Mouse (Mus musculus) heart, embryonic 16.5 days (tissue): ENCODE measurements around the gene Olfr522. TPM values are rescaled to one million over a fixed set of nuclear protein-coding genes. Genes with fewer than 3 reads are reported as not detected.

Source experiments
- ATAC-seq: fragments of 200-750 bp; cut with Nextera tagmentation; replicated peaks from 2 replicates; pipeline ENCODE4 v1.8.0; 2017; ENCODE audit warnings: moderate number of reproducible peaks; ENCODE audit not compliant: insufficient read depth, low FRiP score; ENCODE audit errors: extremely low read depth
- H3K27ac ChIP-seq: fragments of 300-500 bp; sonication (generic); 2 replicates; pipeline ENCODE4 v1.5.1; 2014; ENCODE audit warnings: mild to moderate bottlenecking, low read length, control low read depth, moderate library complexity
- H3K27me3 ChIP-seq: fragments of 300-500 bp; sonication (generic); 2 replicates; pipeline ENCODE4 v1.6.1; 2014; ENCODE audit warnings: low read length, mixed read lengths; ENCODE audit not compliant: control insufficient read depth, insufficient read depth
- H3K36me3 ChIP-seq: fragments of 300-500 bp; sonication (generic); 2 replicates; pipeline ENCODE4 v1.6.1; 2014; ENCODE audit not compliant: control insufficient read depth, insufficient read depth
- H3K4me1 ChIP-seq: fragments of 300-500 bp; sonication (generic); 2 replicates; pipeline ENCODE4 v1.6.1; 2014; ENCODE audit warnings: low read length, mixed read lengths; ENCODE audit not compliant: control insufficient read depth, insufficient read depth
- H3K4me2 ChIP-seq: fragments of 300-500 bp; sonication (generic); 2 replicates; pipeline ENCODE4 v1.6.1; 2014; ENCODE audit warnings: low read depth, mild to moderate bottlenecking, control low read depth, low read length
- H3K4me3 ChIP-seq: fragments of 300-500 bp; sonication (generic); 2 replicates; pipeline ENCODE4 v1.5.1; 2014; ENCODE audit warnings: mild to moderate bottlenecking, control low read depth, low read length
- H3K9ac ChIP-seq: fragments of 300-500 bp; sonication (generic); 2 replicates; pipeline ENCODE4 v1.6.1; 2014; ENCODE audit warnings: low read length, control low read depth
- H3K9me3 ChIP-seq: fragments of 300-500 bp; sonication (generic); replicated peaks from 2 replicates; pipeline ENCODE4 v1.6.1; 2016; ENCODE audit warnings: low read length; ENCODE audit not compliant: control insufficient read depth
- WGBS: fragments of 180-500 bp; shearing (Covaris S2); extraction: QIAGEN DNeasy Blood & Tissue Kit; methylation state at CpG from one replicate; pipeline ENCODE4 v1.1.7; 2014; 5-methylcytosine and 5-hydroxymethylcytosine counted together
- polyA plus RNA-seq: library from polyadenylated mRNA; unstranded; fragments of >200 nt; fragmentation: Nextera tagmentation; extraction: Ambion mirVana; gene quantifications from 2 replicates; pipeline ENCODE4 v1.2.1, GENCODE M21; 2015

The Olfr522 gene
- polyA plus RNA-seq, 1 experiment from 2014 or later, result not detected

GRCm38 (mm10) chr7:140179176-140179575 lies 14.6 kb upstream of the Olfr522 start:
- no peaks in the 10 kb centered on the region for H3K27me3 ChIP-seq
- no peaks in the 10 kb centered on the region for H3K9me3 ChIP-seq
- H3K36me3 ChIP-seq, result no peaks in the 10 kb centered on the region
- H3K27ac ChIP-seq, result no peak overlapping the region
- H3K4me1 ChIP-seq, result no peaks in the 10 kb centered on the region
- no peak overlapping the region for H3K9ac ChIP-seq
- no peak overlapping the region for H3K4me3 ChIP-seq
- ATAC-seq, result no peak
- WGBS, result 89% methylated on average over 2 of the region's 2 CpGs
- H3K4me2 ChIP-seq, result no peak overlapping the region

- H3K4me2 ChIP-seq, result no peak within 1 kb of the TSS
- no peak within 1 kb of the TSS for H3K9ac ChIP-seq
- H3K27ac ChIP-seq, result no peak within 1 kb of the TSS
- no peaks in the 10 kb centered on the region for H3K27me3 ChIP-seq
- no peaks in the 10 kb centered on the region for H3K4me1 ChIP-seq
- H3K4me3 ChIP-seq, result no peak within 1 kb of the TSS
- ATAC-seq, result no peak
- 0 out of 2 replicates have a peak, but pooled peaks cover 2% of the 10 kb centered on the region for H3K9me3 ChIP-seq
- WGBS, result 30% methylated on average over 1 of the region's 1 CpGs
- no peaks in the 10 kb centered on the region for H3K36me3 ChIP-seq
These were observed 8.4 kb upstream of the Olfr522 start, which contains the start of gene Olfr523 for GRCm38 (mm10) chr7:140172936-140173335. Olfr523 (plus strand) TSS chr7:140173217.

- Histone ChIP-seq H3K9ac (no peak overlapping the region), H3K4me1 (no peaks in the 10 kb centered on the region), H3K36me3 (no peaks in the 10 kb centered on the region), H3K27me3 (no peaks in the 10 kb centered on the region), H3K9me3 (0 out of 2 replicates have a peak, but pooled peaks cover 2% of the 10 kb centered on the region), H3K27ac (no peak overlapping the region), H3K4me3 (no peak overlapping the region), H3K4me2 (no peak overlapping the region)
- no peak for ATAC-seq
- 87% methylated on average over 3 of the region's 3 CpGs for WGBS
These were observed 6.3 kb upstream of the Olfr522 start for GRCm38 (mm10) chr7:140170863-140171262.

DNA sequence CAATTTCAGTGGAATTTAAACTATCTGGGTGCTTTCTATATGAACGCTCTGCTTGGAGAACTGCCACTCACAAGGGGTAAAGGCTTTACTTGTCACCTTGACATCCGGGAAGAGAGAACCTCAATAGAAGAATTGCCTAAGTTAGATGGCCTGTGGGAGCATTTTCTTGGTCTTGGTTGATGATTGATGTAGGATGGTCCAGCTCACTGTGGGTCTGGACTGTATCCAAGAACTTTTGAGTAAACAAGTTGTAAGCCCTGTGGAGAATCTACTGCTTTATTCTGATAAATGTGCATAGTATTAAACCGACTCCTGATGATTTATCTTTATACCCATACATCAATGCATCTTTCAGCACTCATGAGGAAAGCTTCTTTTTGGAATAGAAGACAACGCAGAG lies 4.8 kb upstream of the Olfr522 start:
- no peak overlapping the region for H3K9ac ChIP-seq
- no peaks in the 10 kb centered on the region for H3K27me3 ChIP-seq
- H3K4me1 ChIP-seq, result no peaks in the 10 kb centered on the region
- H3K4me3 ChIP-seq, result no peak overlapping the region
- no peak for ATAC-seq
- WGBS, result 74% methylated on average over 4 of the region's 4 CpGs
- no peaks in the 10 kb centered on the region for H3K36me3 ChIP-seq
- H3K27ac ChIP-seq, result no peak overlapping the region
- no peak overlapping the region for H3K4me2 ChIP-seq
- H3K9me3 ChIP-seq, result 0 out of 2 replicates have a peak, but pooled peaks cover 2% of the 10 kb centered on the region

DNA sequence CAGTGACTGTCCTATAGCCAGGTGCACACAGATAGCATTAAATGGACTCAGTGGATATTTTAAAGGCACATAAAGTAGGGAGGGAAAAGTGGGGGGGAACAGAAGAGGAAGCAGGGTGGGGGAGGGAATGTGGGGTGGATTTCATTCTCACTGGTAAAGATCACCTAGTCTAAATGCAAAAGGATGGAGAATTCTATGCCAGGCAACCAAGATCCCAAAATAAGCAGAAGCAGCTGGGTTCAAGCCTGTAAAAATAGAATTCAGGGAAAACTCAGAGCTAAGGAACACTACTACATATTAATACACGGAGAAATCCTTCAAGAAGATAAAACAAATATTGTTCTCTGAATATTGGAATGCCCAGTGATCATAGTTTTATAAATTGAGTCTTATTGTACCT lies 3.4 kb upstream of the Olfr522 start:
- no peak for ATAC-seq
- H3K4me2 ChIP-seq, result no peak overlapping the region
- WGBS, result 58% methylated on average over 1 of the region's 1 CpGs

GRCm38 (mm10) chr7:140160363-140160762 lies 4.2 kb downstream of the Olfr522 start:
- no peak for ATAC-seq
- H3K9ac ChIP-seq, result no peak overlapping the region
- H3K27me3 ChIP-seq, result peaks cover 14% of the 10 kb centered on the region
- H3K4me1 ChIP-seq, result no peaks in the 10 kb centered on the region
- no peak overlapping the region for H3K4me2 ChIP-seq
- H3K36me3 ChIP-seq, result no peaks in the 10 kb centered on the region
- no peaks in the 10 kb centered on the region for H3K9me3 ChIP-seq
- H3K4me3 ChIP-seq, result no peak overlapping the region
- H3K27ac ChIP-seq, result no peak overlapping the region
- WGBS, result 82% methylated on average over 3 of the region's 3 CpGs

More for the DNA sequence above, 3.4 kb upstream of the Olfr522 start:
- Histone ChIP-seq H3K27me3 (no peaks in the 10 kb centered on the region), H3K4me1 (no peaks in the 10 kb centered on the region), H3K36me3 (no peaks in the 10 kb centered on the region), H3K4me3 (no peak overlapping the region), H3K9ac (no peak overlapping the region), H3K9me3 (0 out of 2 replicates have a peak, but pooled peaks cover 2% of the 10 kb centered on the region), H3K27ac (no peak overlapping the region)

GRCm38 (mm10) chr7:140154218-140154927 lies 10.2 kb downstream of the Olfr522 start, which contains the start of gene Sprn:
Sprn (minus strand) TSS chr7:140154877.
- Histone ChIP-seq H3K4me2 (peak within 1 kb of the TSS; percentile 48), H3K9me3 (no peaks in the 10 kb centered on the region), H3K4me3 (peak within 1 kb of the TSS; percentile 20), H3K9ac (peak within 1 kb of the TSS; percentile 9; the same call in 1 of the 2 replicates), H3K4me1 (peaks cover 9% of the 10 kb centered on the region), H3K27me3 (peaks cover 39% of the 10 kb centered on the region), H3K27ac (no peak within 1 kb of the TSS), H3K36me3 (no peaks in the 10 kb centered on the region)
- 6% methylated on average over 28 of the region's 28 CpGs for WGBS
- no peak for ATAC-seq

GRCm38 (mm10) chr7:140153829-140154217 lies 10.7 kb downstream of the Olfr522 start:
- peak overlapping the region; percentile 48 for H3K4me2 ChIP-seq
- peaks cover 37% of the 10 kb centered on the region for H3K27me3 ChIP-seq
- no peaks in the 10 kb centered on the region for H3K36me3 ChIP-seq
- H3K4me1 ChIP-seq, result peaks cover 9% of the 10 kb centered on the region
- ATAC-seq, result no peak
- WGBS, result 23% methylated on average over 4 of the region's 4 CpGs
- H3K27ac ChIP-seq, result no peak overlapping the region
- no peak overlapping the region; the same call in 1 of the 2 replicates for H3K4me3 ChIP-seq
- H3K9me3 ChIP-seq, result no peaks in the 10 kb centered on the region
- H3K9ac ChIP-seq, result peak overlapping the region; percentile 58; the same call in 1 of the 2 replicates

- Histone ChIP-seq H3K4me2 (peak overlapping the region; percentile 60), H3K27ac (no peak overlapping the region), H3K27me3 (peaks cover 37% of the 10 kb centered on the region), H3K9me3 (no peaks in the 10 kb centered on the region), H3K4me3 (peak overlapping the region; percentile 38), H3K4me1 (peaks cover 9% of the 10 kb centered on the region), H3K9ac (peak overlapping the region; percentile 58), H3K36me3 (no peaks in the 10 kb centered on the region)
- 5% methylated on average over 28 of the region's 28 CpGs for WGBS
- ATAC-seq, result no peak
These were observed 11.2 kb downstream of the Olfr522 start for GRCm38 (mm10) chr7:140153383-140153782.
